Mouse (Mus musculus) kidney, embryonic 14.5 days (tissue): ENCODE measurements at regions not wholly inside any gene's neighbourhood (a gene's known extent, or its start where the extent isn't known, plus 50 kb on each side); places are given as distances from the start of the nearest gene placed in this dataset.

Experiments
- ATAC-seq: fragments of 200-750 bp; cut with Nextera tagmentation; 2 replicates; pipeline ENCODE4 v1.8.0; 2017; ENCODE audit warnings: moderate number of reproducible peaks, mild to moderate bottlenecking, moderate TSS enrichment, moderate library complexity; ENCODE audit not compliant: low FRiP score, low TSS enrichment
- H3K27ac ChIP-seq: fragments of 300-500 bp; sonication (generic); 2 replicates; pipeline ENCODE4 v1.5.1; 2014; ENCODE audit warnings: low read depth, mild to moderate bottlenecking, low read length, moderate library complexity, mixed read lengths
- H3K27me3 ChIP-seq: fragments of 300-500 bp; sonication (generic); 2 replicates; pipeline ENCODE4 v1.6.1; 2014; ENCODE audit warnings: mild to moderate bottlenecking, low read length; ENCODE audit not compliant: control insufficient read depth, insufficient read depth
- H3K36me3 ChIP-seq: fragments of 300-500 bp; sonication (generic); 2 replicates; pipeline ENCODE4 v1.6.1; 2014; ENCODE audit warnings: low read length, mixed read lengths; ENCODE audit not compliant: control insufficient read depth, insufficient read depth
- H3K4me1 ChIP-seq: fragments of 300-500 bp; sonication (generic); 2 replicates; pipeline ENCODE4 v1.6.1; 2014; ENCODE audit warnings: low read length, mixed read lengths; ENCODE audit not compliant: control insufficient read depth, insufficient read depth
- H3K4me2 ChIP-seq: fragments of 300-500 bp; sonication (generic); replicated peaks from 2 replicates; pipeline ENCODE4 v1.6.1; 2014; ENCODE audit warnings: low read depth, mild to moderate bottlenecking, low read length
- H3K4me3 ChIP-seq: fragments of 300-500 bp; sonication (generic); 2 replicates; pipeline ENCODE4 v1.5.1; 2014; ENCODE audit warnings: mild to moderate bottlenecking, low read length
- H3K9ac ChIP-seq: fragments of 300-500 bp; sonication (generic); 2 replicates; pipeline ENCODE4 v1.6.1; 2014; ENCODE audit warnings: low read depth, mild to moderate bottlenecking, low read length, moderate library complexity
- H3K9me3 ChIP-seq: fragments of 300-500 bp; sonication (generic); 2 replicates; pipeline ENCODE4 v1.6.1; 2016; ENCODE audit warnings: low read length; ENCODE audit not compliant: control insufficient read depth
- WGBS: fragments of 180-500 bp; shearing (Covaris S2); extraction: QIAGEN DNeasy Blood & Tissue Kit; methylation state at CpG from one replicate; pipeline ENCODE4 v1.1.7; 2014; 5-methylcytosine and 5-hydroxymethylcytosine counted together

DNA sequence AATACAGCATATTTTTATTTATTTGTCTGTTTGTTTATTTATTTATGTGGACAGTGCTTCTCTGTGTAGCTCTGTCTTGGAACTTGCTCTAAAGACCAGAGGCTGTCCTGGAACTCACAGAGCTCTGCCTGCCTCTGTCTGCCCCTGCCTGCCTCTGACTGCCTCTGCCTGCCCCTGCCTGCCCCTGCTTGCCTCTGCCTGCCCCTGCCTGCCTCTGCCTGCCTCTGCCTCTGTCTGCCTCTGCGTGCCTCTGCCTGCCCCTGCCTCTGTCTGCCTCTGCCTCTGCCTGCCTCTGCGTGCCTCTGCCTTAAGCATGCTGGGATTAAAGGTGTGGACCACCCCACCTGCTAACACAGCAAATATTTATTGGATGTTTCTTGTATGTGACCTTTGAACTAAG, 96.2 kb upstream of the Mdm1 start:
- Histone ChIP-seq H3K27ac (no peak overlapping the region), H3K9ac (no peak overlapping the region), H3K4me1 (no peaks in the 10 kb centered on the region), H3K4me2 (no peak overlapping the region), H3K27me3 (no peaks in the 10 kb centered on the region), H3K36me3 (no peaks in the 10 kb centered on the region), H3K9me3 (no peaks in the 10 kb centered on the region), H3K4me3 (no peak overlapping the region)
- ATAC-seq, result no peak
- 79% methylated on average over 2 of the region's 2 CpGs for WGBS

DNA sequence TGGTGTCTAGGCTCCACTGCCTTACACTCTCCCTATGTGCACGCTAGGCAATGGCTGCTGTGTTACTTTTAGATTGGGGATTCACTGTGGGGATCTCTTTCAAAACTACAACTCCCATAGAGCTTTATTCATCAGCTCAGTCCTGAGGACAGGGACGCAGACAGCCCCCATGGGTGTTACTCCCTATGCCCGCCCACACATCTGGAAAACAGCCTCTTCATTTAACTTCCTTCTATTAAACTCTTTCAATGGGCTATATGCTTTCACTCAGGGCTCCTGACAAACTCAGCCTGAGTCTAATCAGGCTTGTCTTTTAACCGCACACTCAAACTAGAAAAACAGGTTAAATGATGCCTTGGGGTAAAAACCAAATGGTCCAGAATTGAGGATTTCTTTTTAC, 95.3 kb upstream of the Mdm1 start:
- Histone ChIP-seq H3K4me1 (no peaks in the 10 kb centered on the region), H3K36me3 (no peaks in the 10 kb centered on the region), H3K4me2 (no peak overlapping the region), H3K9ac (no peak overlapping the region), H3K27ac (no peak overlapping the region), H3K4me3 (no peak overlapping the region), H3K9me3 (no peaks in the 10 kb centered on the region), H3K27me3 (no peaks in the 10 kb centered on the region)
- 69% methylated on average over 4 of the region's 4 CpGs for WGBS
- ATAC-seq, result no peak

DNA sequence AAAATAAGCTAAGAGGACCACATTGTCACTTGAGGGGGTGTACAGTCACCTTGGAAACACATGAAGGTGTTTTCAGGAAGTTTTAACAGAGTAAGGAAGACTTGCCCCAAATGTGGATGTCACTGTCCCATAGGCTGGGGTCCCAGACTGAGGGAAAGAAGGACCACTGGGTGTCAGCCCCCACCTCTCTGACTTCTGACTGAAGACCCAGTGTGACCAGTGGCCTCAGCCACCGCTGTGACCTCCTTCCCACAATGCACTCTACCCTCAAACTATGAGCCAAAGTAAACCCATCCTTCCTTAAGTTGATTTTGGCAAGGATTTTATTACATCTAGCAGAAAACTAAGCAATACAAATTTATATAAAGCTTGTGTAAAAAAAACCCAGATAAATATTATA, 94.8 kb upstream of the Mdm1 start:
- Histone ChIP-seq H3K27ac (no peak overlapping the region), H3K4me1 (no peaks in the 10 kb centered on the region), H3K4me3 (no peak overlapping the region), H3K4me2 (no peak overlapping the region), H3K9me3 (no peaks in the 10 kb centered on the region), H3K27me3 (no peaks in the 10 kb centered on the region), H3K9ac (no peak overlapping the region), H3K36me3 (no peaks in the 10 kb centered on the region)
- WGBS, result 75% methylated on average over 1 of the region's 1 CpGs
- ATAC-seq, result no peak

DNA sequence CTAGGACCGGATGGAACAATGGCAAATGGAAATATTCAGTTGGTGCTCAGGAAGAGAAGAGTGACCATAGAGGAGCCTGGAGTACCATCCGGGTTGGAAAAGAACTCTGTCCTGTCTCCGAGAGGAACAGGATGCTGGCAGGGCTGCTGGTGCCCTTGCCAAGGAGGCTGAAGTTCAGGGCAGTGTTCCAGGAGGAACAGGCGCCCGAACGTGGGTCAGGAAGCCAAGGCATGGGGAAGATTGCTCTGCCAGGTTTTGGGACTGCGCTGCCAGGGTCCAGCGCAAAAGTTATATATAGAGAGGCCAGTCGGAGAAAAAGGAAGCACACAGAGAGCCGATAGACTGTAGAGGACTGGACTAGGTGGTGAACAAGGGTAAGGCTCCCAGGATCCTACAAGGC, 92.3 kb upstream of the Mdm1 start:
- ATAC-seq, result no peak
- Histone ChIP-seq H3K27ac (no peak overlapping the region), H3K9me3 (no peaks in the 10 kb centered on the region; the same call in 1 of the 2 replicates), H3K4me1 (no peaks in the 10 kb centered on the region), H3K9ac (no peak overlapping the region), H3K36me3 (no peaks in the 10 kb centered on the region), H3K4me2 (no peak overlapping the region), H3K4me3 (no peak overlapping the region), H3K27me3 (no peaks in the 10 kb centered on the region)
- WGBS, result 91% methylated on average over 10 of the region's 10 CpGs

DNA sequence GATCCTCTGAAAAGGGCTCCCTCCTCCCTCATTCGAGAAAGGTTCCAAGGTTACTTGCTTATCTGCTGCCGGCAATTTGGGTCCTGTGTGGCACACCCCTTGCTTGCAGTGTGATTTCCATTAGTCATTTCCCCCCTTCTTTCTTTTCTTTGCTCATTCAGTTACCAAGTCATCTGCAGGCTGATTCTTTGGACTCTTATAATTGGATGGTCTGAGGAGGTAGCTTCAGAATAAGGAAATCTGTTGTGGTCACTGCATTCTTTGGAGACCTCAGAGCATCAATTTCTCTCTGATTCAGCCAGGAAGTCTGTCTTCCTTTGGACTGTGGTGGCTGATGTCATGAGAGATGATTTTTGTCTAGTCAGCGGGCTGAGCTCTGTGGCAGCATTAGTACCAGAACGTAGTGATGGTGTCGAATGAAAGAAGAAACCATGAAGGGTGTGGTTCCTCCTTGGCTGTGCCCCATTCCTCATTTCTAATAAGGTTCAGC, 91.4 kb upstream of the Mdm1 start:
- WGBS, result 78% methylated on average over 5 of the region's 5 CpGs
- H3K9me3 ChIP-seq, result no peaks in the 10 kb centered on the region; the same call in 1 of the 2 replicates

DNA sequence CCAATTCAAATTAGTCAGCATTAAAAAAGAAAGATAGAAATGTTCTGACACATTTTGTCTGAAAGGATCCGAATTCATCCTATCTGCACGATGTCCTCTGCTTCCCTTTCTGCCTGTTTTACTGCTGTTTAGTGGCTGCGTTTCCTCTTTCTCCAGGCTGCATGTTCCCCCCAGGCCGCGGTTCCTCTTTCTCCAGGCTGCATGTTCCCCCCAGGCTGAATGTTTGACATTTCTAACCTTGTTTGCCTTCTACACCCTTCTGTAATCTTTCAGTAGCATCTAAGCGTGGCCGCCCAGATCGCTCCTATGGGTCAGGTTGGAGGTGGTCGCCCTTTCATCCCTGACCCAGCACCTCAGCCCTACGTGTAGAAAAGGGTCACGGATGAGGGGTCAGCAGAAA, 89.6 kb upstream of the Mdm1 start:
- Histone ChIP-seq H3K4me3 (no peak overlapping the region), H3K4me2 (no peak overlapping the region), H3K27ac (no peak overlapping the region), H3K9me3 (no peaks in the 10 kb centered on the region; the same call in 1 of the 2 replicates), H3K36me3 (no peaks in the 10 kb centered on the region), H3K27me3 (no peaks in the 10 kb centered on the region), H3K9ac (no peak overlapping the region), H3K4me1 (no peaks in the 10 kb centered on the region)
- WGBS, result 77% methylated on average over 11 of the region's 11 CpGs
- no peak for ATAC-seq

More for the DNA sequence above, 91.4 kb upstream of the Mdm1 start:
- H3K36me3 ChIP-seq, result no peaks in the 10 kb centered on the region
- H3K27me3 ChIP-seq, result no peaks in the 10 kb centered on the region
- H3K27ac ChIP-seq, result no peak overlapping the region
- no peaks in the 10 kb centered on the region for H3K4me1 ChIP-seq
- no peak overlapping the region for H3K9ac ChIP-seq
- no peak overlapping the region for H3K4me3 ChIP-seq
- no peak overlapping the region for H3K4me2 ChIP-seq
- ATAC-seq, result no peak

DNA sequence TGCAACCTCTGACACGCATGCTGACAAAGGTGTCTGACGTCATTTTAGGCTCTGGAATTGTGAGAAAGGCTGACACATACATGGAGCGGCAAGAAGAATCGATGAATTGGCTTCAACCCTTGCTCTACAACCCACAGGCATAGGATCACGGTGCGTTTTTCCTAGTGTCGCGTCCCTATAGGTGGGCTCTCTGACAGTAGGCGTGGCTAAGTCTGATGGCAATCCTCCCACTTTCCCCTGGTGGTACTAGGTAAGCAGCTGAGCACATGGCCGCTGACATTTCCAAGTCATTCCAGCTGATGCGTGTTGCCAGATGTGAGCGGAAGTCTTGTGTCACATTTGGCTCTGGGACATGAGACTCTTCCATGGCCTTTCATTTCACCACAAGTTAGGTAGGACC, 89.1 kb upstream of the Mdm1 start:
- no peak overlapping the region for H3K4me2 ChIP-seq
- no peak overlapping the region for H3K27ac ChIP-seq
- H3K27me3 ChIP-seq, result no peaks in the 10 kb centered on the region
- H3K36me3 ChIP-seq, result no peaks in the 10 kb centered on the region
- H3K4me3 ChIP-seq, result no peak overlapping the region
- no peak for ATAC-seq
- H3K4me1 ChIP-seq, result no peaks in the 10 kb centered on the region
- H3K9ac ChIP-seq, result no peak overlapping the region
- no peaks in the 10 kb centered on the region; the same call in 1 of the 2 replicates for H3K9me3 ChIP-seq
- 86% methylated on average over 12 of the region's 12 CpGs for WGBS

DNA sequence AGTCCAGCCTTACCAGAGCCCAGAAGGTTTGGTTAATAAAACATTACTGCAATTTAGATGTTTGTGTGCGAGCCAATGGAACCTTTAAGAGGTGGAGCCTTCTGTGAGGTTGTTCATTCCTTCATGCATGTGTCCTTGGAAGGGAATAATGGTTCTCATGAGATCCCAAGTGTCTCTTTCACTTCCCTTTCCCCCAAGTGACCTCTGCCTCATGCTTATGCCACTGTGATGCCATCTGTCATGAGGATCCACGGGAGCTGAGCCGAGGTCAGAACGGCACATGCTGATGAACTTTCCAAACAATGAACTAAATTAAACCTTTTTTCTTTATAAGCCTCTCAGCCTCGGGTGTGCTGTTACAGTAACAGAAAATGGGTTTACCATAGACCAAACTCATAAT, 88.6 kb upstream of the Mdm1 start:
- Histone ChIP-seq H3K4me3 (no peak overlapping the region), H3K27ac (no peak overlapping the region), H3K9ac (no peak overlapping the region), H3K4me1 (no peaks in the 10 kb centered on the region), H3K4me2 (no peak overlapping the region), H3K9me3 (no peaks in the 10 kb centered on the region; the same call in 1 of the 2 replicates), H3K27me3 (no peaks in the 10 kb centered on the region), H3K36me3 (no peaks in the 10 kb centered on the region)
- ATAC-seq, result no peak
- 91% methylated on average over 5 of the region's 5 CpGs for WGBS

DNA sequence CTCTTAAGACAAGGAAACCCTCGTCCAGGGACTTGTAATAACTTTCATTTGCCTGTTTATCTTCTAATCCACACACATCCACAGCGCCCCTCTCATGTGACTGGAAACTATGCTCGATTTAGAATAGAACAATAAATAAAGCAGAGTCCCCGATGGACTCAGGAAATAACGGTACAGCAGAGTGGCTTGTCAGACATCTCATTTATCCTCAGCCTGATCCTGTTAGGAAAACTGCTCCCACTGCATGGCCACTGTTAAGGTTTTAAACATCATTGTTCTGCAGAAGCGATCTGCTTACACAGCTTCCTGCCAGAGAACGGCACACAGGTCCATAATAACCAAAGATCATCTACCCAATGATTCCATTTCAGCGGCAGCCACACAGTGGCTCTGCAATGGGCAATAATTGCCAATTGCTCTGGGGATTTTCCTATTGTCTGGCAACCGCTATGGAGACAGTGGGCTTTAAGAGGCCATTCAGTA, 84.8 kb upstream of the Mdm1 start:
- Histone ChIP-seq H3K36me3 (no peaks in the 10 kb centered on the region), H3K27ac (no peak overlapping the region), H3K27me3 (no peaks in the 10 kb centered on the region), H3K4me1 (no peaks in the 10 kb centered on the region), H3K4me3 (no peak overlapping the region), H3K9me3 (peaks cover 3% of the 10 kb centered on the region; the same call in 1 of the 2 replicates), H3K9ac (no peak overlapping the region), H3K4me2 (no peak overlapping the region)
- 35% methylated on average over 9 of the region's 9 CpGs for WGBS
- ATAC-seq, result no peak
